In genomic region chr5:139382760-139383159, GRCm38 (mm10) we compare ENCODE assay signal across 8 mouse cellular contexts. TPM values are rescaled to one million over a fixed set of nuclear protein-coding genes. Genes with fewer than 3 reads are reported as not detected.
A peak's percentile ranks its signal among the peaks of the same experiment; 100 is the strongest.
DNase-seq lines count a peak whose midpoint lies in the region; ATAC-seq lines count a peak whose summit lies in the region.

No protein-coding gene starts in this region.

- DNase-seq in right cerebral cortex, adult 18-20 months, result peak; percentile 82
- DNase-seq in right cerebral cortex, postnatal 4 days, result no peak
- no peak for DNase-seq in layer of hippocampus, postnatal 10 days (ENCODE audit: low spot score in 2 of 2)

- no peaks in the 10 kb centered on the region for H3K36me3 ChIP-seq in embryonic facial prominence, embryonic 15.5 days
- H3K36me3 ChIP-seq in hindbrain, embryonic 13.5 days, result no peaks in the 10 kb centered on the region
- H3K36me3 ChIP-seq in limb, embryonic 15.5 days, result no peaks in the 10 kb centered on the region
- no peaks in the 10 kb centered on the region for H3K36me3 ChIP-seq in midbrain, embryonic 13.5 days
- H3K36me3 ChIP-seq in stomach, embryonic 16.5 days (ENCODE audit: control insufficient read depth, insufficient read depth, low read length), result no peaks in the 10 kb centered on the region

- no peak overlapping the region for H3K4me2 ChIP-seq in embryonic facial prominence, embryonic 15.5 days (replicated peaks)
- H3K4me2 ChIP-seq in hindbrain, embryonic 13.5 days, result no peak overlapping the region
- H3K4me2 ChIP-seq in limb, embryonic 15.5 days, result no peak overlapping the region; the same call in 1 of the 2 replicates
- H3K4me2 ChIP-seq in midbrain, embryonic 13.5 days (replicated peaks), result no peak overlapping the region
- peak overlapping the region; percentile 2; the same call in 1 of the 2 replicates for H3K4me2 ChIP-seq in stomach, embryonic 16.5 days (ENCODE audit: low read depth, low read length)

- WGBS in embryonic facial prominence, embryonic 15.5 days, result 64% methylated on average over 8 of the region's 8 CpGs
- WGBS in hindbrain, embryonic 13.5 days, result 72% methylated on average over 8 of the region's 8 CpGs
- WGBS in limb, embryonic 15.5 days, result 79% methylated on average over 8 of the region's 8 CpGs
- WGBS in midbrain, embryonic 13.5 days, result 66% methylated on average over 8 of the region's 8 CpGs
- 55% methylated on average over 8 of the region's 8 CpGs for WGBS in stomach, embryonic 16.5 days

- ATAC-seq in embryonic facial prominence, embryonic 15.5 days (ENCODE audit: insufficient number of reproducible peaks, low FRiP score, low TSS enrichment, low read depth), result no peak
- no peak for ATAC-seq in hindbrain, embryonic 13.5 days (ENCODE audit: low FRiP score)
- ATAC-seq in limb, embryonic 15.5 days (ENCODE audit: insufficient number of reproducible peaks, low FRiP score, low TSS enrichment, low read depth), result no peak
- ATAC-seq in midbrain, embryonic 13.5 days, result no peak
- ATAC-seq in stomach, embryonic 16.5 days (ENCODE audit: insufficient read depth, low FRiP score), result no peak

- H3K9ac ChIP-seq in embryonic facial prominence, embryonic 15.5 days, result no peak overlapping the region
- H3K9ac ChIP-seq in hindbrain, embryonic 13.5 days, result peak overlapping the region; percentile 24
- H3K9ac ChIP-seq in limb, embryonic 15.5 days, result no peak overlapping the region
- peak overlapping the region; percentile 2; the same call in 1 of the 2 replicates for H3K9ac ChIP-seq in midbrain, embryonic 13.5 days (replicated peaks)
- peak overlapping the region; percentile 27; the same call in 1 of the 2 replicates for H3K9ac ChIP-seq in stomach, embryonic 16.5 days (ENCODE audit: low read length)

- no peak overlapping the region for H3K4me3 ChIP-seq in embryonic facial prominence, embryonic 15.5 days (replicated peaks)
- no peak overlapping the region for H3K4me3 ChIP-seq in hindbrain, embryonic 13.5 days
- H3K4me3 ChIP-seq in limb, embryonic 15.5 days, result no peak overlapping the region
- H3K4me3 ChIP-seq in midbrain, embryonic 13.5 days (replicated peaks), result no peak overlapping the region
- H3K4me3 ChIP-seq in stomach, embryonic 16.5 days (replicated peaks; ENCODE audit: low read length), result no peak overlapping the region

- 0 out of 2 replicates have a peak overlapping the region, but pooled peaks have one; percentile 7 for H3K27ac ChIP-seq in embryonic facial prominence, embryonic 15.5 days (replicated peaks)
- H3K27ac ChIP-seq in hindbrain, embryonic 13.5 days, result peak overlapping the region; percentile 67
- peak overlapping the region; percentile 6; the same call in 1 of the 2 replicates for H3K27ac ChIP-seq in limb, embryonic 15.5 days
- peak overlapping the region; percentile 44 for H3K27ac ChIP-seq in midbrain, embryonic 13.5 days
- H3K27ac ChIP-seq in stomach, embryonic 16.5 days (ENCODE audit: low read length), result peak overlapping the region; percentile 36

- no peaks in the 10 kb centered on the region for H3K27me3 ChIP-seq in embryonic facial prominence, embryonic 15.5 days
- no peaks in the 10 kb centered on the region for H3K27me3 ChIP-seq in hindbrain, embryonic 13.5 days
- H3K27me3 ChIP-seq in limb, embryonic 15.5 days, result no peaks in the 10 kb centered on the region
- no peaks in the 10 kb centered on the region for H3K27me3 ChIP-seq in midbrain, embryonic 13.5 days
- H3K27me3 ChIP-seq in stomach, embryonic 16.5 days (ENCODE audit: control insufficient read depth, insufficient read depth, low read length), result no peaks in the 10 kb centered on the region

- no peaks in the 10 kb centered on the region for H3K9me3 ChIP-seq in embryonic facial prominence, embryonic 15.5 days (replicated peaks)
- no peaks in the 10 kb centered on the region for H3K9me3 ChIP-seq in hindbrain, embryonic 13.5 days
- no peaks in the 10 kb centered on the region for H3K9me3 ChIP-seq in limb, embryonic 15.5 days
- no peaks in the 10 kb centered on the region for H3K9me3 ChIP-seq in midbrain, embryonic 13.5 days
- H3K9me3 ChIP-seq in stomach, embryonic 16.5 days (replicated peaks; ENCODE audit: control insufficient read depth, low read length), result no peaks in the 10 kb centered on the region

- H3K4me1 ChIP-seq in embryonic facial prominence, embryonic 15.5 days, result peaks cover 57% of the 10 kb centered on the region
- peaks cover 57% of the 10 kb centered on the region for H3K4me1 ChIP-seq in hindbrain, embryonic 13.5 days (replicated peaks)
- H3K4me1 ChIP-seq in limb, embryonic 15.5 days, result peaks cover 55% of the 10 kb centered on the region
- H3K4me1 ChIP-seq in midbrain, embryonic 13.5 days (replicated peaks), result peaks cover 40% of the 10 kb centered on the region
- peaks cover 41% of the 10 kb centered on the region for H3K4me1 ChIP-seq in stomach, embryonic 16.5 days (ENCODE audit: control insufficient read depth, insufficient read depth, low read length)

RNA-seq across cellular contexts. Expression of gene Gpr146, which starts 5.3 kb away (rescaled TPM):
- polyA plus RNA-seq in embryonic facial prominence, embryonic 15.5 days (2015; fragmentation: Nextera tagmentation; extraction: Ambion mirVana), result 2.9 and 3.4 TPM in 2 replicates
- polyA plus RNA-seq in hindbrain, embryonic 13.5 days (2015; fragmentation: Nextera tagmentation; extraction: Ambion mirVana), result 1.6 and 2.4 TPM in 2 replicates
- 2.6 and 3.1 TPM in 2 replicates for polyA plus RNA-seq in limb, embryonic 15.5 days (2015; fragmentation: Nextera tagmentation; extraction: Ambion mirVana)
- polyA plus RNA-seq in midbrain, embryonic 13.5 days (2015; fragmentation: Nextera tagmentation; extraction: Ambion mirVana), result 1.7 TPM in 2 replicates
- polyA plus RNA-seq in stomach, embryonic 16.5 days (2015; fragmentation: Nextera tagmentation; extraction: Ambion mirVana), result 3.1 and 4.2 TPM in 2 replicates
- total RNA-seq in layer of hippocampus, postnatal 10 days (2021), result 1 to 10 TPM; 6.8 to 7.8 TPM

RNA-seq across cellular contexts. Expression of gene C130050O18Rik, which starts 22.3 kb away (rescaled TPM):
- polyA plus RNA-seq in embryonic facial prominence, embryonic 15.5 days (2015; fragmentation: Nextera tagmentation; extraction: Ambion mirVana), result 4.2 and 4.6 TPM in 2 replicates
- 0.13 and 0.22 TPM in 2 replicates for polyA plus RNA-seq in hindbrain, embryonic 13.5 days (2015; fragmentation: Nextera tagmentation; extraction: Ambion mirVana)
- 7.1 and 10.4 TPM in 2 replicates for polyA plus RNA-seq in limb, embryonic 15.5 days (2015; fragmentation: Nextera tagmentation; extraction: Ambion mirVana)
- 0.13 TPM in 1 of 2 replicates, not detected in the other for polyA plus RNA-seq in midbrain, embryonic 13.5 days (2015; fragmentation: Nextera tagmentation; extraction: Ambion mirVana)
- 0.80 and 1.2 TPM in 2 replicates for polyA plus RNA-seq in stomach, embryonic 16.5 days (2015; fragmentation: Nextera tagmentation; extraction: Ambion mirVana)
- total RNA-seq in layer of hippocampus, postnatal 10 days (2021), result under 1 TPM; 0.22 to 0.32 TPM

RNA-seq across cellular contexts. Expression of gene Cyp2w1, which starts 30.3 kb away (rescaled TPM):
- polyA plus RNA-seq in embryonic facial prominence, embryonic 15.5 days (2015; fragmentation: Nextera tagmentation; extraction: Ambion mirVana), result 24.0 and 32.3 TPM in 2 replicates
- polyA plus RNA-seq in hindbrain, embryonic 13.5 days (2015; fragmentation: Nextera tagmentation; extraction: Ambion mirVana), result not detected in 2 replicates
- polyA plus RNA-seq in limb, embryonic 15.5 days (2015; fragmentation: Nextera tagmentation; extraction: Ambion mirVana), result 22.8 and 23.5 TPM in 2 replicates
- not detected in 2 replicates for polyA plus RNA-seq in midbrain, embryonic 13.5 days (2015; fragmentation: Nextera tagmentation; extraction: Ambion mirVana)
- polyA plus RNA-seq in stomach, embryonic 16.5 days (2015; fragmentation: Nextera tagmentation; extraction: Ambion mirVana), result 11.4 and 11.5 TPM in 2 replicates
- total RNA-seq in layer of hippocampus, postnatal 10 days (2021), result not detected

RNA-seq across cellular contexts. Expression of gene Cox19, which starts 31.5 kb away (rescaled TPM):
- 97.5 and 100 TPM in 2 replicates for polyA plus RNA-seq in embryonic facial prominence, embryonic 15.5 days (2015; fragmentation: Nextera tagmentation; extraction: Ambion mirVana)
- polyA plus RNA-seq in hindbrain, embryonic 13.5 days (2015; fragmentation: Nextera tagmentation; extraction: Ambion mirVana), result 116 and 124 TPM in 2 replicates
- polyA plus RNA-seq in limb, embryonic 15.5 days (2015; fragmentation: Nextera tagmentation; extraction: Ambion mirVana), result 90.6 and 94.2 TPM in 2 replicates
- polyA plus RNA-seq in midbrain, embryonic 13.5 days (2015; fragmentation: Nextera tagmentation; extraction: Ambion mirVana), result 120 and 131 TPM in 2 replicates
- polyA plus RNA-seq in stomach, embryonic 16.5 days (2015; fragmentation: Nextera tagmentation; extraction: Ambion mirVana), result 107 and 114 TPM in 2 replicates
- total RNA-seq in layer of hippocampus, postnatal 10 days (2021), result 10 to 100 TPM; 74.9 to 79.5 TPM

RNA-seq across cellular contexts. Expression of gene Gper1, which starts 40.2 kb away (rescaled TPM):
- polyA plus RNA-seq in embryonic facial prominence, embryonic 15.5 days (2015; fragmentation: Nextera tagmentation; extraction: Ambion mirVana), result 3.8 and 4.2 TPM in 2 replicates
- polyA plus RNA-seq in hindbrain, embryonic 13.5 days (2015; fragmentation: Nextera tagmentation; extraction: Ambion mirVana), result 7.6 and 7.9 TPM in 2 replicates
- 5.7 and 7.3 TPM in 2 replicates for polyA plus RNA-seq in limb, embryonic 15.5 days (2015; fragmentation: Nextera tagmentation; extraction: Ambion mirVana)
- polyA plus RNA-seq in midbrain, embryonic 13.5 days (2015; fragmentation: Nextera tagmentation; extraction: Ambion mirVana), result 6.0 and 7.5 TPM in 2 replicates
- 2.9 and 3.6 TPM in 2 replicates for polyA plus RNA-seq in stomach, embryonic 16.5 days (2015; fragmentation: Nextera tagmentation; extraction: Ambion mirVana)
- 1 to 10 TPM; 3.7 to 3.8 TPM for total RNA-seq in layer of hippocampus, postnatal 10 days (2021)

Comparison
In these comparisons a context has a peak if more than half of its experiments do, and no peak if none do; other contexts are left out.
1. H3K27ac ChIP-seq: peak in every context shown above with its lines; median percentile 67 in hindbrain, embryonic 13.5 days; 44 in midbrain, embryonic 13.5 days; 36 in stomach, embryonic 16.5 days; 7 in embryonic facial prominence, embryonic 15.5 days; 6 in limb, embryonic 15.5 days.
2. H3K9ac ChIP-seq: peak in hindbrain, embryonic 13.5 days (single experiment), midbrain, embryonic 13.5 days (single experiment) and stomach, embryonic 16.5 days (single experiment); none in embryonic facial prominence, embryonic 15.5 days (single experiment) and limb, embryonic 15.5 days (single experiment).
3. RNA of gene Cyp2w1, which starts 30.3 kb away (polyA plus RNA-seq): 24.0 to 32.3 TPM in embryonic facial prominence, embryonic 15.5 days, 22.8 to 23.5 TPM in limb, embryonic 15.5 days and 11.4 to 11.5 TPM in stomach, embryonic 16.5 days; not detected in hindbrain, embryonic 13.5 days and not detected in midbrain, embryonic 13.5 days; every median in the first group is over 10 times any median in the second.